Mouse (Mus musculus) effector memory CD4-positive, alpha-beta T cell, adult 5 months (primary cell): ENCODE data around the gene Skap1. TPM values are rescaled to one million over a fixed set of nuclear protein-coding genes. Genes with fewer than 3 reads are reported as not detected.

Experiments used
- polyA plus RNA-seq: library from polyadenylated mRNA; unstranded; fragments of 100-300 nt; shearing (Covaris generic); gene quantifications from one replicate; pipeline ENCODE4 v1.2.1, GENCODE M21; 2017

Skap1 gene
- 639 TPM for polyA plus RNA-seq

GRCm38 (mm10) chr11:96463986-96464715 lies at the start of gene Skap1:
Gene Skap1 (plus strand): TSS chr11:96464593.

GRCm38 (mm10) chr11:96776968-96777962 lies 312.9 kb downstream of the Skap1 start, which contains the start of gene Snx11:
Gene Snx11 (minus strand): TSS chr11:96777559.

GRCm38 (mm10) chr11:96788871-96789795 lies 324.7 kb downstream of the Skap1 start, which contains the start of gene Cbx1:
Gene Cbx1 (plus strand): TSS chr11:96789127.

Other genes starting within 250 kb of the Skap1 start
- not detected for gene Hoxb9, start 193.1 kb upstream of the Skap1 start, polyA plus RNA-seq
- gene Hoxb8, start 182.7 kb upstream of the Skap1 start, polyA plus RNA-seq, result not detected
- not detected for gene Hoxb7, start 178.0 kb upstream of the Skap1 start, polyA plus RNA-seq
- not detected for gene Hoxb6, start 172.1 kb upstream of the Skap1 start, polyA plus RNA-seq
- gene Hoxb5, start 161.3 kb upstream of the Skap1 start, polyA plus RNA-seq, result 0.17 TPM
- 0.15 TPM for gene Hoxb4, start 146.3 kb upstream of the Skap1 start, polyA plus RNA-seq
- gene Hoxb3, start 141.3 kb upstream of the Skap1 start, polyA plus RNA-seq, result not detected
- gene Hoxb2, start 114.1 kb upstream of the Skap1 start, polyA plus RNA-seq, result not detected
- not detected for gene Hoxb1, start 98.8 kb upstream of the Skap1 start, polyA plus RNA-seq